Mouse (Mus musculus) kidney, adult 11 months (tissue): Measurements from ENCODE around the gene Olfr68.
"Not testable (repeated sequence)": the region's sequence is repeated elsewhere in the genome, so short reads cannot be mapped to it uniquely, and the experiment has no call there.

ENCODE experiments used
- DNase-seq: peaks from one replicate; pipeline ENCODE4 v3.0.0; 2022

Olfr68 gene

GRCm38 (mm10) chr7:103762212-103762611, 17.3 kb downstream of the Olfr68 start:
- DNase-seq, result not testable (repeated sequence)

DNA sequence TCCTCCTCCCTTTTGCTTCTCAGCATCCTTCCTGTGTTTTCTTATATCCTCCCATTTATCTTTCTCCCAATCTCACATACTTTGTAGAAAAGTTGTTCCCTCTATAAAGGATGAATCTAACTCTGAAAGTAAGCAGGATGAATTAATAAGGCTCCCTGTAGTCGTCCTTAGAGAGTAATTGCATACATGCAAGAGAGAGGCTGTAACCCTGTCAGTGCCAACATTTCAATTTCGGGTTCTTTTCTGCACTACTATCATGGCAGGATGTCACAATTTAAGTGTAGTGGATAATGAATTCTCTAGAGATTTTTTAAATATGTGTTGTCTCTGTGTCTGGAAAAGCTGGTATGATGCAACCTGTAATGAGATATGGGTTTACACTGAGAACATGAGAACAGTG, 22.3 kb downstream of the Olfr68 start, which contains the start of gene Olfr630:
TSS of gene Olfr630 (minus strand) at position 101 of the 400 bp plus-strand sequence.
- DNase-seq, result no peak

- DNase-seq, result no peak
Measured at GRCm38 (mm10) chr7:103744843-103745242, 34.7 kb downstream of the Olfr68 start, which contains the start of gene Olfr629. Gene Olfr629, minus strand, starts transcription at chr7:103744943.

GRCm38 (mm10) chr7:103730074-103730473, 49.4 kb downstream of the Olfr68 start, which contains the start of gene Olfr628:
Gene Olfr628, plus strand, starts transcription at chr7:103730374.
- DNase-seq, result no peak
